In the genomic region with DNA sequence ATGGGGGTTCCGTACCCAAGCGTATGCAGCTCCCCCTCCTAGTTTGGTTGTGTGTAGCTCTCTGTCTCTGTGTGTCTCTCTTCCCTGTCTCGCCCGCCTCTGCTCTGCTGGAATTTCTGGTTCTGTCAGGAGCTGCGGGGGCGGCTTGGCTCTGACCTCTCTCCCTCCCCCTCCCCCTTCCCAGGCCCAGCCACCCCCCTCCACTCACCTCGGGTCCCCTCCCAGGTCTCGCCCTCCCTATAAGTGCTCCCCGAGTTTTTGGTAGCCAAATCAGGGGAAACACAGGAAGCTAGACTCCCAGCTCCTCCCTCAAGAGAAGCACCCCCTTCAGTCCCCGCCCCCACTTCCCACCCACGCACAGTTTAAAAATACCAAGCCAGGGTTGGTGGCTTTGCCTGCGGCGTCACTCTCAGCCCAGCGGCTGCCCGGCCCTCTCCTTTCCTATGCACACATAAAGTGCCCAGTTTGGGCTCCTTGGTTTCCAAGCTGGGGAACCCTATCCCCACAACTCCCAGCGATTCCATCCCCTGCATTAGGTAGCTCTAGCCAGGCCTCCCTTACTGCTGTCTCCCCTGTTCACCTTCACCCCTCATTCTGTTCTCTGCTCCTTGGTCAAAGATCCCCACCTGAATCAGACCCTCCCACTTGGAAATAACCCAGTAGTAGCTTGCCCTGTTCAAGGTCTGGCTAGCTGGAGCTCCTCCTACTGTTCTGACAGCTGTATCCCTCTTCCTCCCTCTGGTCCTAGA, we compare ENCODE assay signal across 8 mouse cellular contexts. TPM values are rescaled to one million over a fixed set of nuclear protein-coding genes. Genes with fewer than 3 reads are reported as not detected.
DNase-seq lines count a peak whose midpoint lies in the region; ATAC-seq and TF ChIP-seq lines count a peak whose summit lies in the region.

No protein-coding gene starts in this region.

- WGBS in bone marrow, adult 2 months: 15% methylated on average over 16 of the region's 16 CpGs
- 6% methylated on average over 16 of the region's 16 CpGs for WGBS in forebrain, embryonic 12.5 days
- whole genome bisulfite sequencing in hindbrain, embryonic 10.5 days: 5% methylated on average over 16 of the region's 16 CpGs
- WGBS in limb, embryonic 10.5 days: 4% methylated on average over 16 of the region's 16 CpGs
- 2% methylated on average over 16 of the region's 16 CpGs for WGBS in midbrain, embryonic 10.5 days

- peak overlapping the region; percentile 33; the same call in 1 of the 2 replicates for H3K9ac ChIP-seq in forebrain, embryonic 12.5 days

- peak; percentile 26 to 61 for DNase-seq in layer of hippocampus, adult 18-20 months (ENCODE audit: low spot score in 2 of 2)
- no peak for DNase-seq in layer of hippocampus, postnatal 14 days (ENCODE audit: low spot score in 2 of 2)
- DNase-seq in hindbrain, embryonic 10.5 days (ENCODE audit: low spot score): peak; percentile 46
- DNase-seq in limb, embryonic 10.5 days (ENCODE audit: low spot score): peak; percentile 72
- DNase-seq in midbrain, embryonic 10.5 days (ENCODE audit: low spot score): peak; percentile 41
- DNase-seq in skeletal muscle tissue, adult 2 months (ENCODE audit: low read depth, low spot score): peak; percentile 55

- H3K9me3 ChIP-seq in forebrain, embryonic 12.5 days: no peaks in the 10 kb centered on the region
- no peaks in the 10 kb centered on the region for H3K9me3 ChIP-seq in hindbrain, embryonic 10.5 days
- H3K9me3 ChIP-seq in limb, embryonic 10.5 days (replicated peaks): no peaks in the 10 kb centered on the region
- H3K9me3 ChIP-seq in midbrain, embryonic 10.5 days (replicated peaks): no peaks in the 10 kb centered on the region

- peak overlapping the region; percentile 3; the same call in 1 of the 2 replicates for H3K27ac ChIP-seq in bone marrow, adult 2 months (ENCODE audit: control insufficient read depth, insufficient read depth, low read depth, low read length, poor library complexity)
- H3K27ac ChIP-seq in forebrain, embryonic 12.5 days: no peak overlapping the region
- H3K27ac ChIP-seq in hindbrain, embryonic 10.5 days: peak overlapping the region; percentile 62
- peak overlapping the region; percentile 66 for H3K27ac ChIP-seq in limb, embryonic 10.5 days
- H3K27ac ChIP-seq in midbrain, embryonic 10.5 days (replicated peaks): peak overlapping the region; percentile 28; the same call in 1 of the 2 replicates

- no peak overlapping the region for H3K4me3 ChIP-seq in bone marrow, adult 2 months (replicated peaks; ENCODE audit: control insufficient read depth, low read depth, low read length)
- peak overlapping the region; percentile 8; the same call in 1 of the 2 replicates for H3K4me3 ChIP-seq in forebrain, embryonic 12.5 days (replicated peaks)
- H3K4me3 ChIP-seq in hindbrain, embryonic 10.5 days: peak overlapping the region; percentile 35
- peak overlapping the region; percentile 84 for H3K4me3 ChIP-seq in limb, embryonic 10.5 days
- H3K4me3 ChIP-seq in midbrain, embryonic 10.5 days: peak overlapping the region; percentile 37

- TF ChIP-seq CTCF in bone marrow, adult 2 months (IDR thresholded peaks at IDR 0.05; ENCODE audit: control insufficient read depth, insufficient read depth, low read length): no peak

- H3K4me1 ChIP-seq in bone marrow, adult 2 months (ENCODE audit: control insufficient read depth, insufficient read depth, low read length): no peaks in the 10 kb centered on the region
- peaks cover 51% of the 10 kb centered on the region for H3K4me1 ChIP-seq in forebrain, embryonic 12.5 days
- H3K4me1 ChIP-seq in hindbrain, embryonic 10.5 days (replicated peaks): peaks cover 70% of the 10 kb centered on the region
- peaks cover 84% of the 10 kb centered on the region for H3K4me1 ChIP-seq in limb, embryonic 10.5 days
- H3K4me1 ChIP-seq in midbrain, embryonic 10.5 days: peaks cover 59% of the 10 kb centered on the region

- H3K27me3 ChIP-seq in forebrain, embryonic 12.5 days: peaks cover 86% of the 10 kb centered on the region
- H3K27me3 ChIP-seq in hindbrain, embryonic 10.5 days (ENCODE audit: insufficient read depth, poor library complexity, severe bottlenecking): peaks cover 86% of the 10 kb centered on the region
- H3K27me3 ChIP-seq in limb, embryonic 10.5 days (ENCODE audit: low read depth, poor library complexity, severe bottlenecking): peaks cover 36% of the 10 kb centered on the region
- H3K27me3 ChIP-seq in midbrain, embryonic 10.5 days (ENCODE audit: low read depth, poor library complexity, severe bottlenecking): peaks cover 100% of the 10 kb centered on the region

- no peak for TF ChIP-seq POLR2A in bone marrow, adult 2 months (IDR thresholded peaks at IDR 0.05; ENCODE audit: borderline replicate concordance, control insufficient read depth, low read depth, low read length)

- no peak for ATAC-seq in forebrain, embryonic 12.5 days (ENCODE audit: low FRiP score)

- H3K36me3 ChIP-seq in forebrain, embryonic 12.5 days (replicated peaks): no peaks in the 10 kb centered on the region
- H3K36me3 ChIP-seq in hindbrain, embryonic 10.5 days: peaks cover 20% of the 10 kb centered on the region; the same call in 1 of the 2 replicates
- H3K36me3 ChIP-seq in limb, embryonic 10.5 days: peaks cover 59% of the 10 kb centered on the region
- H3K36me3 ChIP-seq in midbrain, embryonic 10.5 days: no peaks in the 10 kb centered on the region

- H3K4me2 ChIP-seq in forebrain, embryonic 12.5 days: peak overlapping the region; percentile 31

RNA-seq across cellular contexts. Expression of a gene that starts 4.6 kb away (rescaled TPM):
- 1 to 10 TPM; 6.6 to 6.7 TPM for total RNA-seq in layer of hippocampus, adult 18-20 months (2021)
- 1 to 10 TPM; 3.5 to 5.7 TPM for total RNA-seq in layer of hippocampus, postnatal 14 days (2021)
- 6.7 and 7.3 TPM in 2 replicates for polyA plus RNA-seq in bone marrow, adult 2 months (2011; ENCODE audit: insufficient read depth, insufficient read length, low replicate concordance, missing spikeins)
- 10.0 TPM in 2 replicates for polyA plus RNA-seq in forebrain, embryonic 12.5 days (2016; fragmentation: Nextera tagmentation; extraction: Ambion mirVana)
- polyA plus RNA-seq in hindbrain, embryonic 10.5 days (2016; fragmentation: Nextera tagmentation; extraction: Ambion mirVana): 7.7 and 10.2 TPM in 2 replicates
- polyA plus RNA-seq in limb, embryonic 10.5 days (2016; fragmentation: Nextera tagmentation; extraction: Ambion mirVana): 11.9 and 12.3 TPM in 2 replicates
- polyA plus RNA-seq in midbrain, embryonic 10.5 days (2016; fragmentation: Nextera tagmentation; extraction: Ambion mirVana): 9.0 TPM in 2 replicates

RNA-seq across cellular contexts. Expression of a gene that starts 6.3 kb away (rescaled TPM):
- total RNA-seq in layer of hippocampus, adult 18-20 months (2021): 10 to 100 TPM; 54.8 to 55.6 TPM
- 10 to 100 TPM; 33.3 to 36.9 TPM for total RNA-seq in layer of hippocampus, postnatal 14 days (2021)
- 3.3 and 4.0 TPM in 2 replicates for polyA plus RNA-seq in bone marrow, adult 2 months (2011; ENCODE audit: insufficient read depth, insufficient read length, low replicate concordance, missing spikeins)
- 3.7 and 4.6 TPM in 2 replicates for polyA plus RNA-seq in forebrain, embryonic 12.5 days (2016; fragmentation: Nextera tagmentation; extraction: Ambion mirVana)
- 6.6 and 6.8 TPM in 2 replicates for polyA plus RNA-seq in hindbrain, embryonic 10.5 days (2016; fragmentation: Nextera tagmentation; extraction: Ambion mirVana)
- polyA plus RNA-seq in limb, embryonic 10.5 days (2016; fragmentation: Nextera tagmentation; extraction: Ambion mirVana): 13.1 and 17.4 TPM in 2 replicates
- 3.9 and 4.4 TPM in 2 replicates for polyA plus RNA-seq in midbrain, embryonic 10.5 days (2016; fragmentation: Nextera tagmentation; extraction: Ambion mirVana)

RNA-seq across cellular contexts. Expression of a gene that starts 19.3 kb away (rescaled TPM):
- 1 to 10 TPM; 5.7 to 7.3 TPM for total RNA-seq in layer of hippocampus, adult 18-20 months (2021)
- 1 to 10 TPM; 6.1 to 6.2 TPM for total RNA-seq in layer of hippocampus, postnatal 14 days (2021)
- 31.6 and 60.1 TPM in 2 replicates for polyA plus RNA-seq in bone marrow, adult 2 months (2011; ENCODE audit: insufficient read depth, insufficient read length, low replicate concordance, missing spikeins)
- polyA plus RNA-seq in forebrain, embryonic 12.5 days (2016; fragmentation: Nextera tagmentation; extraction: Ambion mirVana): 4.5 and 5.4 TPM in 2 replicates
- polyA plus RNA-seq in hindbrain, embryonic 10.5 days (2016; fragmentation: Nextera tagmentation; extraction: Ambion mirVana): 8.9 and 9.5 TPM in 2 replicates
- polyA plus RNA-seq in limb, embryonic 10.5 days (2016; fragmentation: Nextera tagmentation; extraction: Ambion mirVana): 8.4 and 9.7 TPM in 2 replicates
- 8.2 and 8.9 TPM in 2 replicates for polyA plus RNA-seq in midbrain, embryonic 10.5 days (2016; fragmentation: Nextera tagmentation; extraction: Ambion mirVana)

RNA-seq across cellular contexts. Expression of a gene that starts 41.1 kb away (rescaled TPM):
- 100 to 1,000 TPM; 284 to 294 TPM for total RNA-seq in layer of hippocampus, adult 18-20 months (2021)
- 100 to 1,000 TPM; 287 to 301 TPM for total RNA-seq in layer of hippocampus, postnatal 14 days (2021)
- polyA plus RNA-seq in bone marrow, adult 2 months (2011; ENCODE audit: insufficient read depth, insufficient read length, low replicate concordance, missing spikeins): 23.5 and 48.3 TPM in 2 replicates
- 81.4 and 81.8 TPM in 2 replicates for polyA plus RNA-seq in forebrain, embryonic 12.5 days (2016; fragmentation: Nextera tagmentation; extraction: Ambion mirVana)
- 55.7 and 71.7 TPM in 2 replicates for polyA plus RNA-seq in hindbrain, embryonic 10.5 days (2016; fragmentation: Nextera tagmentation; extraction: Ambion mirVana)
- polyA plus RNA-seq in limb, embryonic 10.5 days (2016; fragmentation: Nextera tagmentation; extraction: Ambion mirVana): 48.6 and 67.8 TPM in 2 replicates
- 54.9 and 69.8 TPM in 2 replicates for polyA plus RNA-seq in midbrain, embryonic 10.5 days (2016; fragmentation: Nextera tagmentation; extraction: Ambion mirVana)

RNA-seq across cellular contexts. Expression of a gene that starts 42.9 kb away (rescaled TPM):
- 1 to 10 TPM in 1 of 2 experiments, under 1 TPM in 1; 0.79 to 1.7 TPM for total RNA-seq in layer of hippocampus, adult 18-20 months (2021)
- total RNA-seq in layer of hippocampus, postnatal 14 days (2021): under 1 TPM; 0.48 to 0.76 TPM
- polyA plus RNA-seq in bone marrow, adult 2 months (2011; ENCODE audit: insufficient read depth, insufficient read length, low replicate concordance, missing spikeins): 1.4 and 1.7 TPM in 2 replicates
- polyA plus RNA-seq in forebrain, embryonic 12.5 days (2016; fragmentation: Nextera tagmentation; extraction: Ambion mirVana): 0.50 and 0.59 TPM in 2 replicates
- 0.37 and 0.51 TPM in 2 replicates for polyA plus RNA-seq in hindbrain, embryonic 10.5 days (2016; fragmentation: Nextera tagmentation; extraction: Ambion mirVana)
- polyA plus RNA-seq in limb, embryonic 10.5 days (2016; fragmentation: Nextera tagmentation; extraction: Ambion mirVana): 0.49 and 0.78 TPM in 2 replicates
- 0.41 and 0.69 TPM in 2 replicates for polyA plus RNA-seq in midbrain, embryonic 10.5 days (2016; fragmentation: Nextera tagmentation; extraction: Ambion mirVana)

Comparison
In these comparisons a context has a peak if more than half of its experiments do, and no peak if none do; other contexts are left out.
1. DNase-seq: peak in layer of hippocampus, adult 18-20 months (2 of 2), hindbrain, embryonic 10.5 days (single experiment), limb, embryonic 10.5 days (single experiment), midbrain, embryonic 10.5 days (single experiment) and skeletal muscle tissue, adult 2 months (single experiment); none in layer of hippocampus, postnatal 14 days (0 of 2).